Mouse (Mus musculus): ENCODE measurements at regions not wholly inside any gene's neighbourhood (a gene's known extent, or its start where the extent isn't known, plus 50 kb on each side); places are given as distances from the start of the nearest gene placed in this dataset.

- TF ChIP-seq CTCF (IDR thresholded peaks at IDR 0.05; ENCODE audit: borderline replicate concordance, insufficient read depth, low read depth, low read length) (no peak), POLR2A (IDR thresholded peaks at IDR 0.05; ENCODE audit: borderline replicate concordance, insufficient read depth, low read length) (no peak)
Measured at GRCm38 (mm10) chr10:97141561-97141960, 337.8 kb upstream of the Dcn start.
